Mouse (Mus musculus) left cerebral cortex, postnatal 4 days (tissue): ENCODE data around the gene Tstd3. TPM values are rescaled to one million over a fixed set of nuclear protein-coding genes. Genes with fewer than 3 reads are reported as not detected.

Experiments
- DNase-seq: peaks from one replicate; pipeline ENCODE4 v3.0.0-alpha.2; 2022
- intact Hi-C: fragments of 180-260 bp; cut with DNase I; formaldehyde crosslinking; loops from one replicate; pipeline ENCODE4 v1.15.1; 2025
- total RNA-seq, 2 experiments: library from RNA; stranded (reverse); gene quantifications; 2 replicates each; pipeline ENCODE4 v1.2.3; 2021

Tstd3 gene
- total RNA-seq = 10 to 100 TPM in 1 of 2 experiments, 1 to 10 TPM in 1; 9.9 to 11.6 TPM

- peak; percentile 86 for DNase-seq
- intact Hi-C loops = no loop called here
These were observed at the start of gene Tstd3, which contains the start of gene Usp45 for GRCm38 (mm10) chr4:21766863-21767304. Gene Tstd3 (minus strand): TSS chr4:21767212. Gene Usp45 (plus strand): TSS chr4:21767156.

- intact Hi-C loops = loop anchor here (5.0 to 10.0 kb wide), 2 partner anchors 69 to 377 kb away; no protein-coding TSS in a partner anchor
- peak; percentile 50 for DNase-seq
These were observed 47.0 kb upstream of the Tstd3 start for GRCm38 (mm10) chr4:21814029-21814428.

DNA sequence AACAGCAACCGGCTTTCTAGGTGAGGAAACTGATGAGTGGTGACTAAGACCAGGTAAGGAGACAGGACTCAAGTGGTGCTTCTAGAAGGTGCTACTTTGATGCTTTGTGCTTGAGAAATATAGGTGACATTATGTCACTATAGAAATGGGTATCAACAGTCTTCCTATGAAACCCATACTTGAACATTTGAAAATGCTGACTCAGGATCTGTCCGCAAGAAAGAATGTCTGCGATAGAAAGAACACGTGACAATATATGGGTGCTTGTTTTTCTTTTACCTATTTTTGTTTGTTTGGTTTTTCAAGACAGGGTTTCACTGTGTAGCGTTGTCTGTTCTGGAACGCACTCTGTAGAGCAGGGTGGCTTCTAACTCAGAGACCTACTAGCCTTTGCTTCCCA, 45.6 kb upstream of the Tstd3 start:
- DNase-seq = no peak
- intact Hi-C loops = loop anchor here (5.0 to 10.0 kb wide), 2 partner anchors 68 to 375 kb away; no protein-coding TSS in a partner anchor

GRCm38 (mm10) chr4:21810608-21811007, 43.6 kb upstream of the Tstd3 start:
- intact Hi-C loops = loop anchor here (5.0 to 10.0 kb wide), 2 partner anchors 66 to 373 kb away; no protein-coding TSS in a partner anchor
- no peak for DNase-seq

DNA sequence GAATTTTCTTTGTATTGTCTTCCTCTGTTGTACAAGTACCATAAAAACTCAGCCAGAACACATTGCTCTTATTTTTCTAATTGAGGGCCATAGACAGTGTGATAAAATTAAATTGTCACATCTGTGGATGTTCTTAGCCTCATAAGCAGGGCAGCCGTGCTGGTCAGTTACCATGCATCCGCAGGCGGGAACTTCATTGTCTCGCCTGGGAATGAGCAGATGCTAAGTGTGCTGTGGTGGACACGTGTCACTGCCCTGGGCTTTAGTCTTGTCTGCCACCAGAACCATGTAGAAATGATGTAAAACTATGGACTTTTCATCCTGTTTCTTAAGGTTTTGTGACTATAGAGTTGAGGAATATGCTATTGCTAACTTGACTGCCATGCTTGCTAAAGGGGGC, 40.2 kb upstream of the Tstd3 start:
- intact Hi-C loops = loop anchor here (10.0 kb wide), 1 partner anchor 272 kb away; no protein-coding TSS in a partner anchor
- peak; percentile 9 for DNase-seq

- DNase-seq = no peak
- intact Hi-C loops = loop anchor here (10.0 kb wide), 1 partner anchor 267 kb away; no protein-coding TSS in a partner anchor
These were observed 34.6 kb upstream of the Tstd3 start for GRCm38 (mm10) chr4:21801620-21802019.

DNA sequence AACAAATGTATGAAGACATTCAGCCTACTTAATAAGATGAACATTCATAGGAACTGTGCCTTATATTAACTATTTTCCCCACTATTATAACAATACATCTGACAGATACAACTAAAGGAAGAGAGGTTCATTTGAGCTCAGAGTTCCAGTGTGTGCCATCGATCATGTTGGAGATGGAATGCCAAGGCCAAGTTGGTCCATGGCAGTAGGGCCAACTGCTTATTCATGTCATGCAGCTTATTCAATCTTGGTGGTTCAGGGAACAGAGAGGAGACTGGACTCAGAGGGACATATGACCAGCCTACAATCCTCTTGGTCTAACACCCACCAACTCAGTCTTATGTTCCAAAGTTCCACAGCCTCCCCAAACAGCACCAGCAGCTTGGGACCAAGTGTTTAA, 34.0 kb upstream of the Tstd3 start:
- intact Hi-C loops = loop anchor here (10.0 kb wide), 1 partner anchor 266 kb away; no protein-coding TSS in a partner anchor
- no peak for DNase-seq

DNA sequence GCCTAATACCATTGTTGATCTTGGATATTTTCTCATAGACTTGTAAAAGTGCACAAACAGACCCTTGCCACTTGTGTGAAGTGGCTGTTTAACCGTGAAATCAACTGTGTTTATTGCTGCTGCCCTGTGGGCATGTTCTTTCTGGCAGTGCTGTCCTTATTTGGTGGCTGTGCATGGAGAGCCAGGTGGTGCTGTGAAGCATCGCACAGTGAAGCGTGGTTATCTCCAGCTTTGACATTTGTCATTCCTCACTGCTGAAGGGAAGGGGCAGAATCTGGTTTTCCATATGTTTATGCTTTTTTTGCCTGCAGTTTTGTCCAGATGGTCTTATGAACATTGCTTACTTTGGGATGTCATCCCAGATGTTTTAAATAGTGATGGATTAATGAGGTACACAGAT, 26.6 kb upstream of the Tstd3 start:
- intact Hi-C loops = no loop called here
- DNase-seq = peak; percentile 34

DNA sequence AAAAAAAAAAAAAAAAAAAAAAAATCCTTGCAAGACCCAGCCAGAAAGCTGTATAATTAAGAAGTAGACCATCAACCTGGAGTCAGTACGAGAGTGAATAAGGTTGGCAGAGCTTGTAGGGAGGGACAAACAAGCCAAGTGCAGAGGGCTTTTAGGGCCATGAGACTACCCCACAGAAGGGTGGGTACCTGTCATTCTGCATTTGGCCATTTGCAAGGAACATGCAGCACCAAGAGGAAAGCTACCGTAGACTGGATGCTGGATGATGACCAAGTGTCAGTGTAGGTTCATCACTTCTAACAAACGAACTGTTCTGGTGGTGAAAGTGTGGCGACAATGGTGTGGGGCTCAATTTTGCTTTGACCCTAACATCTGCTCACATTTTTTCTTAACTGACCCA, 22.8 kb upstream of the Tstd3 start:
- DNase-seq = peak; percentile 14
- intact Hi-C loops = loop anchor here (10.0 kb wide), 1 partner anchor 55 kb away; no protein-coding TSS in a partner anchor

DNA sequence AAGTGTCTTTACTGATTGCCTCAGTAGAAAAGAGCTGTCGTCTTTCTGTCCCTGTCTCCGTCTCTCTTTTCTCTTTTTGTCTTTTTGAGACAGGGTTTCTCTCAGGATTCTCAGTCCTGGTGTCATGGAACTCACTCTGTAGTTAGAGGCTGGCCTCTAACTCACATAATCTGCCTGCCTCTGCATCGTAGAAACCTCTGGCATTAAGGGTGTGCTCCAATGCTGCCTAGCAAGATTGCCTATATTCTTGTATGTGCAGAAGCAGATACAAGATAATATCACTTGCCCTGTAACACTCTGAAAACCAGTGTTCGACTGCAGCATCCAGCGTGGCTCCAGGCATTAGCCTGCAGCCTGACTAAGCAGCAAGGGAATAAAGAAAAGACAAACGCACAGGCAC, 21.9 kb upstream of the Tstd3 start:
- no peak for DNase-seq
- intact Hi-C loops = loop anchor here (10.0 kb wide), 1 partner anchor 54 kb away; no protein-coding TSS in a partner anchor

DNA sequence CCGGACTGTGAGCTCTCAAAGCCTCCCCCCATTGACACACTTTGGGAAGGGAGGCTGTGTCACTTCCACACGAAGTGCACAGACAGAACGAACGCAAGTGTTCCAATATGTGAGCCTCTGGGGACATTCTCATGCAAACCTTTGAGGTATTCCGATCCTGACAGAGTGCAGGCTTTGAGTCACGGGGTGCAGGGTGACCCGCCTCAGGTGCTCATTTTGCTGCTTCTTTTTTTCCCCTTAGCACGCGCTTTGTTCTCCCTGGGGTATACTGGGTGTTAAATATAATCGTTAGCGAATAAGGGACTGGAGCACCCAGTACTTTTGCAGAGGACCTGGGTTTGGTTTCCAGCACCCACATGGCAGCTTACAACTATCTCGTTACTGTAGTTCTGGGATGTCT, 19.3 kb upstream of the Tstd3 start:
- DNase-seq = no peak
- intact Hi-C loops = loop anchor here (10.0 kb wide), 1 partner anchor 51 kb away; no protein-coding TSS in a partner anchor

GRCm38 (mm10) chr4:21780816-21781726, 14.1 kb upstream of the Tstd3 start:
- no peak for DNase-seq
- intact Hi-C loops = loop anchor here (10.0 kb wide), 1 partner anchor 46 kb away; no protein-coding TSS in a partner anchor

DNA sequence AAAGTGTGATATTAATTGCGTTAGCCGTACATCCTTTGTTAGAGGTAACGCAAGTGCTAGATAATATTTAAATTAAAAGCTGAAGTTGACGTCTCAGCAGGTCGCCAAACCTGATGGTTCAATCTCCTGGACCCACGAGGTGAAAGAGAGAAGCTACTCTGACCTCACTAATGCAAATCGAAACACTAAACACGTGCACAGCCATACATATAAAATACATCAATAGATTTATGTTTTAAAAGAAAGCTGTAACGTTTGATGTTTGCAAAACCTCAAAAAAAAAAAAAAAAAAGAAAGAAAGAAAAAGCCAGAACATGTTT, 9.9 kb upstream of the Tstd3 start:
- intact Hi-C loops = no loop called here
- DNase-seq = no peak

- DNase-seq = peak; percentile 98
- intact Hi-C loops = no loop called here
These were observed 9.3 kb upstream of the Tstd3 start for GRCm38 (mm10) chr4:21776091-21776945.

DNA sequence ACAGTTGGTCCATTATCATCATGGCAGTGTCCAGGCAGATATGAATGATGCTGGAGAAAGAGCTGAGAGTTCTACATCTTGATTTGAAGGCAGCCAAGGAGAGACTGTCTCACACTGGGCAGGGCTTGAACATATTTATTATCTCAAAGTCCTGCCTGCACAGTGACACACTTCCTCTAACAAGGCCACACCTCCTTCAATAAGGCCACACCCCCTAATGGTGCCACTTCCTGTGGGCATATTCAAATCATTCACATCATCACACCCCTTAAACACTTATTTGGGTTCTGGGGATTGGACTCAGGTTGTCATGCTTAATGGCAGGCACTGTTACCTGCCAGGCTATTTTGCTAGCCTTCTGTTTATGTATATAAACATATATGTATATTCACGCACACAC, 5.3 kb upstream of the Tstd3 start:
- intact Hi-C loops = no loop called here
- DNase-seq = no peak

GRCm38 (mm10) chr4:21771064-21771463, 4.1 kb upstream of the Tstd3 start:
- no peak for DNase-seq
- intact Hi-C loops = no loop called here

GRCm38 (mm10) chr4:21766171-21766862, 695 bp downstream of the Tstd3 start:
- intact Hi-C loops = no loop called here
- no peak for DNase-seq

GRCm38 (mm10) chr4:21763827-21764226, 3.2 kb downstream of the Tstd3 start:
- no peak for DNase-seq
- intact Hi-C loops = no loop called here

DNA sequence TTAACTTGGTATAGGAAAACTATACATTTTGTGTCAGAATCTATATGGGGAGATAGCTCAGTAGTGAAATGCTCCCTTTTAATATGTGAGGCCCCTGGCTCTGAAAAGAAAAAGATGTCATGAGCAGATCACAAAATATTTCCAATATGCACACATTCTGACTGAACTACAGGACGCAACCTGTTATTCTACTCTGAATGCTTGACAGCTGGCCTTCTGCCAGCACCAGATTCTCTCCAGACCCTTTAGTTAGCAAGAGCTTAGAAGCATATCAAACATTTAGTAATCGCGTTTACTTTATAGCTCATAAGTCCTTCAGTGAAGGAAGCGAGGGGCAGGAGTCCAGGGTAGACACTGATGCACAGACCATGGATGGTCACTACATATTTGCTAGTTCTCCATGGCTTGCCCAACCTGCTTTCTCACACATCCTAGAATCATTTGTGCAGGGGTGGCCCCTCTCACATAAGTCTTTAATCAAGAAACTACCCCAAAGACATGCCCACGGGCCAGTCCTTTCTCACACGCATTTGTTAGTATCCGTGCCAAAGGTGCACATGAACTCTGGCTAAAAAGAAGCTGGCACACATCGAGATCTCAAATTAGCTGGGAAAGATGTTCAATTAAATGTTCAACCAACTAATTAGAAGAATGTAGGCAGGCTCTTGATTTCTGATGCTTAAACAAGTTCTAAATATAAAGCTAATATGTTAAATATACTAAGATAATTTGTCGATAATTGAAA, 5.4 kb downstream of the Tstd3 start:
- intact Hi-C loops = no loop called here
- DNase-seq = peak; percentile 33
